Mouse (Mus musculus) megakaryocyte, embryonic 14.5 days (primary cell): ENCODE data around the gene Tldc1.

Experiments
- FLI1 ChIP-seq: IDR thresholded peaks from 2 replicates; pipeline ENCODE4 v1.6.1; 2012; ENCODE audit warnings: low read length, inconsistent platforms, mixed read lengths
- GATA1 ChIP-seq: IDR thresholded peaks from 3 replicates; pipeline ENCODE4 v1.6.1; 2012; ENCODE audit warnings: mixed read lengths, low read length, inconsistent platforms, borderline replicate concordance

DNA sequence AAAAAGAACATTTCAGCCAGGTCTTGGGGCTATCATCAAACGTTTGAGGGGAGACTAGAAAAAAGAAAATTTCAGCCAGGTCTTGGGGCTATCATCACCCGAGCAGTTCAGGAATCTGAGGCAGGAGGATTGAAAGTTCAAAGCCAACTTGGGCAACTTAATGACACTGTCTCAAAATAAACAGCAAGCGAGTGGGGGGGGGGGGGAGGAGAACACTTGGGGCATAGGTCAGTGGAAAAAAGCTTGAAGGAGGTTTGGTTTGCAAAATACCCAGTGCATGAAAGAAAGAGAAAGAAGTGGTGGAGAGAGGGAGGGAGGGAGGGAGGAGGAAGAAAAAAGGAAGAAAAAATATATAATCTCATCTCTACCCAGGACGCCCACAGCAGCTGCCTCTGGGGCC lies 9.1 kb upstream of the Tldc1 start:
- TF ChIP-seq FLI1 (no peak), GATA1 (no peak)
